Mouse (Mus musculus): ENCODE results near the gene Pgm5.
"Not testable (repeated sequence)": the region's sequence is repeated elsewhere in the genome, so short reads cannot be mapped to it uniquely, and the experiment has no call there.

- not testable (repeated sequence) for TF ChIP-seq CTCF, EP300 (IDR thresholded peaks at IDR 0.05; ENCODE audit: low read depth)
Measured at GRCm38 (mm10) chr19:24703168-24703567, 158.5 kb downstream of the Pgm5 start.
